Mouse (Mus musculus): Measurements from ENCODE around the gene Dnm3.

- TF ChIP-seq CTCF (conservative IDR thresholded peaks at IDR 0.05; ENCODE audit: low read length) (no peak), NANOG (IDR thresholded peaks at IDR 0.05; ENCODE audit: borderline replicate concordance, low read length) (no peak)
These were observed 268.8 kb downstream of the Dnm3 start for GRCm38 (mm10) chr1:162209010-162209409.

Data from E14TG2a.4 (cell line).